Mouse (Mus musculus) lung, adult 2 months (tissue): ENCODE results near the gene Ppp1r15b.

Experiments
- CTCF ChIP-seq: fragments of 200-500 bp; IDR thresholded peaks from 2 replicates; pipeline ENCODE4 v1.5.1; 2011; ENCODE audit warnings: mild to moderate bottlenecking, low read length, control low read depth; ENCODE audit not compliant: insufficient read depth
- POLR2A ChIP-seq: fragments of 200-500 bp; IDR thresholded peaks from 2 replicates; pipeline ENCODE4 v1.6.1; 2011; ENCODE audit warnings: low read depth, mild to moderate bottlenecking, control low read depth, low read length, borderline replicate concordance; ENCODE audit errors: extremely low read depth

GRCm38 (mm10) chr1:133162981-133163380, 32.0 kb downstream of the Ppp1r15b start:
- TF ChIP-seq CTCF: no peak
- TF ChIP-seq POLR2A: no peak
